Mouse (Mus musculus): ENCODE results near the gene Prcp.
"Not testable (repeated sequence)": the region's sequence is repeated elsewhere in the genome, so short reads cannot be mapped to it uniquely, and the experiment has no call there.

Prcp gene

GRCm38 (mm10) chr7:92890211-92890610 lies 15.9 kb downstream of the Prcp start:
- in situ Hi-C loops (cut with MboI) = no loop called here

- in situ Hi-C loops (cut with MboI) = no loop called here
Measured at GRCm38 (mm10) chr7:92890618-92891230, 16.5 kb downstream of the Prcp start.

- in situ Hi-C loops (cut with MboI) = no loop called here
Measured at GRCm38 (mm10) chr7:92893478-92893877, 19.2 kb downstream of the Prcp start.

- in situ Hi-C loops (cut with MboI) = no loop called here
Measured at GRCm38 (mm10) chr7:92896036-92896435, 21.8 kb downstream of the Prcp start.

- in situ Hi-C loops (cut with MboI) = no loop called here
Measured at GRCm38 (mm10) chr7:92897021-92897420, 22.8 kb downstream of the Prcp start.

GRCm38 (mm10) chr7:92903360-92904038 lies 29.2 kb downstream of the Prcp start:
- in situ Hi-C loops (cut with MboI) = no loop called here

GRCm38 (mm10) chr7:92904285-92904684 lies 30.0 kb downstream of the Prcp start:
- in situ Hi-C loops (cut with MboI) = not testable (repeated sequence)

GRCm38 (mm10) chr7:92920172-92920856 lies 46.0 kb downstream of the Prcp start:
- in situ Hi-C loops (cut with MboI) = no loop called here

- in situ Hi-C loops (cut with MboI) = no loop called here
Measured at GRCm38 (mm10) chr7:92920857-92921172, 46.5 kb downstream of the Prcp start.

GRCm38 (mm10) chr7:92932792-92933191 lies 58.5 kb downstream of the Prcp start:
- in situ Hi-C loops (cut with MboI) = no loop called here

GRCm38 (mm10) chr7:92933308-92933948 lies 59.2 kb downstream of the Prcp start:
- in situ Hi-C loops (cut with MboI) = not testable (repeated sequence)

GRCm38 (mm10) chr7:92936747-92937146 lies 62.5 kb downstream of the Prcp start:
- in situ Hi-C loops (cut with MboI) = no loop called here

- in situ Hi-C loops (cut with MboI) = no loop called here
Measured at GRCm38 (mm10) chr7:92937955-92938354, 63.7 kb downstream of the Prcp start.

- in situ Hi-C loops (cut with MboI) = no loop called here
Measured at GRCm38 (mm10) chr7:92939776-92940175, 65.5 kb downstream of the Prcp start.

- in situ Hi-C loops (cut with MboI) = no loop called here
Measured at GRCm38 (mm10) chr7:92950775-92951174, 76.5 kb downstream of the Prcp start.

GRCm38 (mm10) chr7:92952210-92952609 lies 77.9 kb downstream of the Prcp start:
- in situ Hi-C loops (cut with MboI) = no loop called here

GRCm38 (mm10) chr7:92959758-92960157 lies 85.5 kb downstream of the Prcp start:
- in situ Hi-C loops (cut with MboI) = no loop called here

- in situ Hi-C loops (cut with MboI) = no loop called here
Measured at GRCm38 (mm10) chr7:92961876-92962275, 87.6 kb downstream of the Prcp start.

GRCm38 (mm10) chr7:92964754-92965501 lies 90.7 kb downstream of the Prcp start:
- in situ Hi-C loops (cut with MboI) = no loop called here

- in situ Hi-C loops (cut with MboI) = no loop called here
Measured at GRCm38 (mm10) chr7:92967381-92968127, 93.3 kb downstream of the Prcp start.

GRCm38 (mm10) chr7:92977429-92977828 lies 103.2 kb downstream of the Prcp start:
- in situ Hi-C loops (cut with MboI) = no loop called here
